Mouse (Mus musculus): ENCODE data around the gene Prune2. TPM values are rescaled to one million over a fixed set of nuclear protein-coding genes. Genes with fewer than 3 reads are reported as not detected.
"Not testable (repeated sequence)": the region's sequence is repeated elsewhere in the genome, so short reads cannot be mapped to it uniquely, and the experiment has no call there.

Prune2 gene
- total RNA-seq, 2 experiments from 2014 or later: 4.7 to 6.7 TPM

GRCm38 (mm10) chr19:17168186-17168585, 212.3 kb downstream of the Prune2 start:
- DNase-seq: no peak
- intact Hi-C loops (cut with DNase I): no loop called here

- intact Hi-C loops (cut with DNase I): no loop called here
- DNase-seq: no peak
Measured at GRCm38 (mm10) chr19:17169746-17170145, 213.8 kb downstream of the Prune2 start.

GRCm38 (mm10) chr19:17174501-17174900, 218.6 kb downstream of the Prune2 start:
- intact Hi-C loops (cut with DNase I); DNase-seq: not testable (repeated sequence)

- intact Hi-C loops (cut with DNase I): no loop called here
- DNase-seq: no peak
Measured at GRCm38 (mm10) chr19:17180506-17180905, 224.6 kb downstream of the Prune2 start.

GRCm38 (mm10) chr19:17194730-17195129, 238.8 kb downstream of the Prune2 start:
- intact Hi-C loops (cut with DNase I): no loop called here
- DNase-seq: no peak

GRCm38 (mm10) chr19:17199059-17199458, 243.1 kb downstream of the Prune2 start:
- no peak for DNase-seq

GRCm38 (mm10) chr19:17207141-17207540, 251.2 kb downstream of the Prune2 start:
- DNase-seq: no peak
- intact Hi-C loops (cut with DNase I): no loop called here

More at GRCm38 (mm10) chr19:17199059-17199458, 243.1 kb downstream of the Prune2 start:
- intact Hi-C loops (cut with DNase I): no loop called here

GRCm38 (mm10) chr19:17210541-17210940, 254.6 kb downstream of the Prune2 start:
- intact Hi-C loops (cut with DNase I): no loop called here

GRCm38 (mm10) chr19:17214896-17215520, 259.1 kb downstream of the Prune2 start:
- no peak for DNase-seq
- intact Hi-C loops (cut with DNase I): no loop called here

More at GRCm38 (mm10) chr19:17210541-17210940, 254.6 kb downstream of the Prune2 start:
- no peak for DNase-seq

- intact Hi-C loops (cut with DNase I): no loop called here
- DNase-seq: no peak
Measured at GRCm38 (mm10) chr19:17218195-17218594, 262.3 kb downstream of the Prune2 start.

- DNase-seq: no peak
- intact Hi-C loops (cut with DNase I): no loop called here
Measured at GRCm38 (mm10) chr19:17223801-17224200, 267.9 kb downstream of the Prune2 start.

GRCm38 (mm10) chr19:17225570-17226083, 269.7 kb downstream of the Prune2 start:
- no peak for DNase-seq
- intact Hi-C loops (cut with DNase I): no loop called here

GRCm38 (mm10) chr19:17226096-17226495, 270.2 kb downstream of the Prune2 start:
- intact Hi-C loops (cut with DNase I): no loop called here
- DNase-seq: no peak

- intact Hi-C loops (cut with DNase I): no loop called here
Measured at GRCm38 (mm10) chr19:17230013-17230412, 274.1 kb downstream of the Prune2 start.

GRCm38 (mm10) chr19:17238471-17238870, 282.6 kb downstream of the Prune2 start:
- no peak for DNase-seq
- intact Hi-C loops (cut with DNase I): no loop called here

More at GRCm38 (mm10) chr19:17230013-17230412, 274.1 kb downstream of the Prune2 start:
- no peak for DNase-seq

- no peak for DNase-seq
- intact Hi-C loops (cut with DNase I): no loop called here
Measured at GRCm38 (mm10) chr19:17240170-17241077, 284.5 kb downstream of the Prune2 start.

GRCm38 (mm10) chr19:17241206-17241605, 285.3 kb downstream of the Prune2 start:
- no peak for DNase-seq
- intact Hi-C loops (cut with DNase I): no loop called here

- no peak for DNase-seq
Measured at GRCm38 (mm10) chr19:17242962-17243361, 287.0 kb downstream of the Prune2 start.

GRCm38 (mm10) chr19:17244544-17244943, 288.6 kb downstream of the Prune2 start:
- intact Hi-C loops (cut with DNase I): no loop called here
- no peak for DNase-seq

More at GRCm38 (mm10) chr19:17242962-17243361, 287.0 kb downstream of the Prune2 start:
- intact Hi-C loops (cut with DNase I): no loop called here

GRCm38 (mm10) chr19:17247352-17247925, 291.5 kb downstream of the Prune2 start:
- intact Hi-C loops (cut with DNase I): no loop called here
- DNase-seq: no peak

- DNase-seq: no peak
- intact Hi-C loops (cut with DNase I): no loop called here
Measured at GRCm38 (mm10) chr19:17249691-17250090, 293.8 kb downstream of the Prune2 start.

All from gastrocnemius, postnatal 36 days (tissue).